Mouse (Mus musculus) splenic B cell, adult 2 months (primary cell): ENCODE measurements at regions not wholly inside any gene's neighbourhood (a gene's known extent, or its start where the extent isn't known, plus 50 kb on each side); places are given as distances from the start of the nearest gene placed in this dataset.

Experiments
- DNase-seq: peaks from one replicate; pipeline ENCODE4 v3.0.0-alpha.2; 2011; ENCODE audit warnings: low read depth, low spot score
- H3K27me3 ChIP-seq: 2 replicates; pipeline ENCODE4 v1.6.1; 2012; ENCODE audit warnings: mild to moderate bottlenecking, low read length, moderate library complexity, mixed read lengths; ENCODE audit not compliant: control insufficient read depth, poor library complexity, insufficient read depth, severe bottlenecking
- H3K36me3 ChIP-seq: 2 replicates; pipeline ENCODE4 v1.6.1; 2012; ENCODE audit warnings: mild to moderate bottlenecking, low read length, moderate library complexity, mixed read lengths; ENCODE audit not compliant: control insufficient read depth, poor library complexity, insufficient read depth, severe bottlenecking

DNA sequence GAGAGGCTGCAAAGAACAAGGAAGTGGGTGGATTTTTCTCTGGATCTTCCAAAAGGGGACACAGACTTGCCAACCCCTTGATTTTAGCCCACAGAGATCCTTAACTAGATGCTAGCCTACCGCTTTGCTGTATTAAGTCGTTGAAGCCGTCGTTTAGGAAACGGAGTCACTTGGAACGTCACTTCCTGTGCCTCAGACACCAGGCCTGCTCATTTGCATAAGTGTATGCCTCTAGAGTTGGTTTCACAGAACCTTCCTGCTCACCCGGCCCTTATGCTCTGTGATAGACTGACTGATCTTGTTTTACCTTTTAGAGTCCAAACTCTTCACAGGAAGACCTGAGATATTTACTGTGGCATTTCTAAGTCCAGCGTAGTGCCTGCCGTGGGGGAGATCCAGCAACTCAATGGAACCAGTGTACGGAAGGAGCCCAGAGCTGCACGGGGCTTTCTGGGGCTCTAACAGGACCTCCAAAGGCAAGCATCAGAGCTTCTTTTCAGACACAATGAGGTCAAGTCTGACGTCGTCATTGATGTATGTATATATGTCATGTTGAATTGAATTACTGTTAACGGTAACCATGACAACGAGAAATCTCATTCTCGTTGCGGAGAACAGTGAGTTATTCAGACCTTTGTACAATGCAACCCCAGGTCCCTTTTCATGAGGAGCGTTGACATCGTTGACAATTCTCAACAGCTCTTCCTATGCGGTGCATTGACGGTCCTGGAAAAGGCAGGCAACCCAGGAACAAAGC is 72.2 kb upstream of the Ubl3 start:
- Histone ChIP-seq H3K27me3 (no peaks in the 10 kb centered on the region), H3K36me3 (no peaks in the 10 kb centered on the region)
- peak; percentile 81 for DNase-seq

DNA sequence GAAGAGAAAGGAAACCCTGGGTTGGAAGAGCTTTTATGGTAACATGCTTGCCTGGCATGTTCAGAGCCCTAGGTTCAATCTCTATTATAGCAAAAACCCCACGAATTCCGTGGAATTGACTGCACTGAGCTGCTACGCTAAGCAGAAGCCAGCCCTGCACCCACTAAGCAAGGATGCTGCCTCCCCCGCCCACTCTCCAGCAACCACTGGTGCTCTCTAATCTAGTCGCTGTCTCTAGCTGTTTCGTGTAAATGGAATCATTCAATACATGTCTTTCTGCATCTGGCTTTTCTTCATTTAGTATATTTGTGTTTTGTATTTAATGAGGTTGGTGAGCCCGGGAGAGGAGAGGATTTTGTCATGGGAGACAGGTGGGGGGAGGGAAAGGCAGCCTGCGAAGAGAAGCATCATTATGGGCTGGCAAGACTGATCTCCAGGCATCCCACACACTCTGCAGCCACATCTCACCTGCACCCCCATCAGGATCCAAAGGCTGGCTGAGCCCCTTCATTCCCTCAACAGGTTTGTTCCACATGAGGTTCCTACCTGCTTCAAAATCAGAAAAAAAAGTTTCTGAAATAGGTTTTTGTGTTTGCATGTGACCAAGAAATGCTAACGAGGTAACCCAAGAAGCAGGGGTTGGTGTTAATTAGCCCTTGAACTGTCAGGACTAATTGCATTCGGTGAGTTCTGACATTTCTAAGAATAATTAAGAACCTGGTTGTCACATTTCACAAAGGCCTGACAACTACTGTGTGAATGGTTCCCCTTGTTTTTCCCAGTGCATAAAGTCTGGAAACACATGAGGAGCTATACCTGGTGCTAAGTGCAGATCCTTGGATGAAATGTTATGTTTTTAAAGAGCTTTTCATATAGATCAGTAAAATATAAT is 68.6 kb upstream of the Ubl3 start:
- Histone ChIP-seq H3K36me3 (no peaks in the 10 kb centered on the region), H3K27me3 (no peaks in the 10 kb centered on the region)
- no peak for DNase-seq

DNA sequence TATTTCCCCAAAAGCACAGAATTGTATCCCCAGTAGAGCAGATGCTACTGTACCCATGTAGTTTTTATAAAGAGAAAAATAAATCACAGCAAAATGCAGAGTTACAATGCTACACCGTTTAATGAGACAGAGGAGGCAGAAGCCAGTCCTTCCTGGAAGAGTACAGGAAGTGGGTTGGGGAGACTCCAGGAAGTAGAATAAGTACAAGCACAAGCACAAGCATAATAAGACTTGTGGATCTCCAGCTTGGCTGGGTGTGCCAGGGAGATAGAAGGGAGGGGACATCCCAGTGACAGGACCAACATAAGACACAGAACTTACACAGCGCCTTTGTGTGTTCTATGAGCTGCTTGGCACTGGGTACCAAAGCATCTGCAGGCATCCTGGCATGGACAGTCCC is 67.3 kb upstream of the Ubl3 start:
- Histone ChIP-seq H3K36me3 (no peaks in the 10 kb centered on the region), H3K27me3 (no peaks in the 10 kb centered on the region)
- no peak for DNase-seq

DNA sequence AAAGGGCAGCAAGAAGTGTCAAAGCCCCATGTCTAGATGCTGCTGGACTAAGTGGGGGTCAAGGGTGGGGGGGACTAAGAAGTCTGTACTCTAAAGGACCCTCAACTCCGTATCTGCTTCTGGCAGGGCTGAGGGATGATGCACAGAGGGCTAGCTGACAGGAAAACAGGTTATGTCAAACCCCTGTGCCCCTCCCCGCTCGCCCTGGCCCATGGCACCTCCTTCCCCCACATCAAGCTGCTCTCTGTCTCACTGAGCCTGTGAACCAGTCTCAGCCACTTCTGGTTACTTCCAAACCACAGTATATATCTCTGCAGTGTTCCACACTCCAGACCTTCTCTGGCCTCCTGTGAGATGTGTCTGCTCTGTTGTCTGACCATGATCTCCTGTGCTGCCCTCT is 63.8 kb upstream of the Ubl3 start:
- H3K36me3 ChIP-seq, result no peaks in the 10 kb centered on the region
- no peak for DNase-seq
- H3K27me3 ChIP-seq, result no peaks in the 10 kb centered on the region

DNA sequence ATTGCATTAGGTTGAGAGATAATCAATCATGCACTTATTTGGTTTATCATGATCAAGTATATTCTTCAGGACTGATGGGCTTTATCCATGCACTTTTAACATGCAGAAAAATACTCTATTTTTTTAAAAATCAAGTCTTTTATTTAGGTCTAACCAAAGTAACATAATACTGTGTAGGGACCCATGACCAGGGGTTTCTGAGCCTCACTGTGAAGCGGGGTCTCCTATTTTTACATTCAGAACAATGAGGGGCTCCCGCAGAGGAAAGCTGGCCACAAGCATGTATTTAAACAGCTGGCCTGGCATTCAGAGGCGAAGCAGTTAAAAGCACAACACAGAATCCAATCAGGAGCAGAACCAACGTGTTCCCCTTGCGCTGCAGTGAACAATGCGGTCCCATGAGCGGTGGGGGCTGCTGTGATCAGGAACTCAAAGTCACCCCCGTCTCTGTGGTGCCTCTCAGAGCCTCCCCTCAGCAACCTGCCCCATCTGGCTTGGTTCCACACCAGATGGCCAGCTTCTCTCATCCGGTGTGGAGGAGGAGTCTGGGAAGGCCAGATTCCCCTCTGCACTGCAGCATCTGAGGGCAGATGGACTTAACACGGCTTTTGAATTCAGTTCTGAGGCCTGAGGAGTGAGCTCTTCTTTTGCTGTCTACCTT is 63.2 kb upstream of the Ubl3 start:
- no peak for DNase-seq
- no peaks in the 10 kb centered on the region for H3K36me3 ChIP-seq
- H3K27me3 ChIP-seq, result no peaks in the 10 kb centered on the region

DNA sequence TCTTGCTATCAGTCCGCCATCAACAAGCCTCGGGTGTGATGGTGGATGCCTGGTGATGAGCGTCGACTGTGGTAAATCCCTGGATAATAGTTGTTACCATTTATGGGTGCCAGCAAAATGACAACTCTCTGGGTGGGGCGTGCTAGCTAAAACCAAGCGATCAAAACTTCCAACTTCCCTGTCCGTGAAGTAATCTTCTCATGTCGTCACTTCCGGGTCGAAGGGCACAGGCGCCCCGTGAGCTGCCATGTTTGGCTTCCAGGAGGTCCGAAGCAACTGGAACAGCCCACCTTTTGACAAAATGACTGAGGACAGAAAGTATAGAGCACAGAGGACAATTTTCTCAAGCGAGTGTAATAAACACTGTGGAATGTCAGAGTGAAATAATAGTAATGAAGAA is 62.5 kb upstream of the Ubl3 start:
- no peak for DNase-seq
- no peaks in the 10 kb centered on the region for H3K36me3 ChIP-seq
- H3K27me3 ChIP-seq, result no peaks in the 10 kb centered on the region

DNA sequence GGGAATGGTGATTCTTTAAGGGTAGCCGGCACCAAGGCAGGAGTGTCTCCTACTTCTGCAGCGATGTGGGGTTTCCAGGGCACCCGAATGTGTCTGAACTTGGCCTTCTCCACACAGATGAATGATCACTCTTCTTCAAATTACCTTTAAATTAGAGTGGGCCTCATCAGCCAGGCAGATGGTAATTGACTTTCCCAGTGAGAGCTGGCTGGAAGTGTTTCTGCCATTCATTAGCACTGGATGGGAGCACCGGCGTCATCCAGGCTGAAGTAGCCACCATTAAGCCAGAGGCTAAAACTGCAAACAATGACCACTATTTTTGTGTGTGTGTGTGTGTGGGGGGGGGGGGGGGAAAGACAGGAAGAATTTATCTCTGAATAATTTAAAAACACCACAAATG is 58.7 kb upstream of the Ubl3 start:
- Histone ChIP-seq H3K27me3 (no peaks in the 10 kb centered on the region), H3K36me3 (no peaks in the 10 kb centered on the region)
- DNase-seq, result no peak

DNA sequence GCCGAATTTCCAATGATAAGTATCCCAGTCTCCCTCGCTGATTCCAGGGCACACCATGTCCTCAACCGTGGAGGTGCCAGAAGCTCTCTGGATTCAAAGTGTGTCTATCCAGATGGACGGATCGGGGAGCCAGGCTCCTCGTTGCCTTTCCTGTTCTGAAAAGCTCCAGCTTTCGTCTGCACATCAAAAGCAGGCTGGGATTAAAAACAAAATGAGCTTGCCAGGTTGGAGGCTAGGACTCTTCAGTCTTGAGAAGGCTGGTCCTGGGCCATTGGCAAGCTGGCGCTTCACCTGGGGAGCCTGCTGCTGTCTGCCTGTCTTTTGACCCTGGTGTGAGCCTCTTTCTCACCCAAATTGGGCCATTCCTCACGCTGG is 56.9 kb upstream of the Ubl3 start:
- no peak for DNase-seq
- H3K27me3 ChIP-seq, result no peaks in the 10 kb centered on the region
- no peaks in the 10 kb centered on the region for H3K36me3 ChIP-seq

DNA sequence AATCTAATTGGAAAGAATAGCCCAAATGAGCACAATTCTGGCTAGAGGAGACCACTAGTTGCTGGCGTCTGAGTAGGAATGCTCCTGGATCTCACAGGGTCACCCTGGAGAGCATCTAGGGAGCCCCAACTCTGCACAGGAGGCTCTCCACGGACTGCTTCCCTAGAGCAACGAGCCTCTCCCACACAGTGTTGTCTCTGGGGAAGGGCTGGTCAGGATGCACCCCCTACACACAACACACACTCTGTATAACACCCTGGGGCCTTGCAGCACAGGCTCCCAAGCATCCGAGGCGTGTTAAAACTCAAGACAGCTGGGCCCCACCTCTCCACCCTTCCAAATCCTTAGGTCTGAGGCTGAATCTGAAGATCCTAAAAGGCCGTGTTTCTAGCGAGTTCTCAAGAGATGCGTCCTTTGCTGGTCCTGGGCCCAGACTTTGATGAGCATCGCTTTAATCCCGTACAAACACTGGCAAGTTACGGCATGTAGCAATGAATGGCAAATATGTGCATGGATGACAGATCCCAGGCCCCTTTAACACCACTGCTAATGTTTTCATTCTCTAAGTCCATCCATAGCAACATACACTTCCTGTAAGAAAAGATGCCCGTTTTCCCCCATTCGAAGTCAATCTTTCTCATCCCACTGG is 56.4 kb upstream of the Ubl3 start:
- Histone ChIP-seq H3K36me3 (no peaks in the 10 kb centered on the region), H3K27me3 (no peaks in the 10 kb centered on the region)
- no peak for DNase-seq

DNA sequence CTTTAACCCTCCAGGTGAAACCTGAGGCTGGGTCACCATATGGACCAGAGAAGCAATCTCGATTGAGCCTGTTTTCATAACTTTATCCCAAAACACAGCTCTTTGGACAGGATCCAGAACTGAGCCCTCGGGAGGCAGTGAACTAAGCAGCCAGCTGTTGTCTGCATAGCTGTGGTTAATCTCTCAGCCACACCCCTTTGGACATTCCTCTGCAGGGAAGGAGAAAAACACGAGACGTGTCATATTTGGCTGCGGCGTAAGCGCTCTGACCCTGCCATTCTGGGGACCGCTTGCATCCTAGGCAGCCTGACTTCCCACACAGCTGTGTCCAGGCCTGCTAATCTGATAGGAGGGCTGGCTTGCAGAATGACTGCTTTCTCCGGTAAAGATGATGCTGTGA is 55.6 kb upstream of the Ubl3 start:
- DNase-seq, result no peak
- Histone ChIP-seq H3K27me3 (no peaks in the 10 kb centered on the region), H3K36me3 (no peaks in the 10 kb centered on the region)

DNA sequence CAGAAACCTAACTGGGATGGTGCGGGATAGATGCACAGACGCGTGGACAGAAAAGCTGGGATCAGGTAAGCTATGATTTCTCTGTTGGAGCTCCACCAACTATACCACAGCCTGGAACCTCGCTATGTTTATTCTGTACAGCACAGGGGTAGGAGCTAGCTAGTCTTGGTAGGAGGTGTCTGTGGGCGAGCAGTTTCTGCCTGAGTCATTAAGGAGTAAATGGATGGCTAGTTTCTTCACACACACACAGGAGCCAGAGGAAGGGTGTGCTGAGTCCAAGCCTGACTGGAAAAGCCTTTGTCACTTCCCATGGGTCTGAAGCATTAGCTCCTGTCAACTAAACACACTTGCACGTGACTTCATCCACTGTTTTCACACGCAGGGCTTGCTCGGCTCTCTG is 53.1 kb upstream of the Ubl3 start:
- no peak for DNase-seq
- Histone ChIP-seq H3K27me3 (no peaks in the 10 kb centered on the region), H3K36me3 (no peaks in the 10 kb centered on the region)
